Mouse (Mus musculus) CH12.LX (cell line): Measurements from ENCODE around the gene Setd5. TPM values are rescaled to one million over a fixed set of nuclear protein-coding genes. Genes with fewer than 3 reads are reported as not detected.

Experiments
- DNase-seq: peaks from one replicate; pipeline ENCODE4 v3.0.0-alpha.2; 2013; ENCODE audit errors: extremely low read depth
- H3K27ac ChIP-seq: 2 replicates; pipeline ENCODE4 v1.5.1; 2012; ENCODE audit warnings: low read depth, mild to moderate bottlenecking, control low read depth, moderate library complexity; ENCODE audit not compliant: insufficient read depth
- H3K27me3 ChIP-seq: replicated peaks from 2 replicates; pipeline ENCODE3; 2012; ENCODE audit warnings: inconsistent platforms
- H3K36me3 ChIP-seq, 2 experiments: replicated peaks in 1 of 2; 2 replicates each; pipeline versions ENCODE3 to v1.6.1; 2012; ENCODE audit warnings: inconsistent platforms in 1 of 2, low read length in 1 of 2, mild to moderate bottlenecking in 1 of 2, mixed read lengths in 1 of 2, moderate library complexity in 1 of 2; ENCODE audit not compliant: control insufficient read depth in 1 of 2, insufficient read depth in 1 of 2
- H3K4me1 ChIP-seq, 2 experiments: 2 replicates each; pipeline ENCODE4 v1.6.1; 2012; ENCODE audit warnings: inconsistent platforms in 1 of 2, moderate library complexity in 1 of 2; ENCODE audit not compliant: insufficient read depth in 2 of 2, control insufficient read depth in 1 of 2
- H3K4me2 ChIP-seq: 2 replicates; pipeline ENCODE4 v1.6.1; 2012; ENCODE audit warnings: low read depth, mild to moderate bottlenecking, control low read depth; ENCODE audit not compliant: poor library complexity, insufficient read depth, severe bottlenecking
- H3K4me3 ChIP-seq, 3 experiments: fragments of 150-350 bp in 1 of 3; sonication (generic) in 1 of 3; replicated peaks in 1 of 3; 2 replicates each; pipeline versions ENCODE3 to v1.5.1; 2011 to 2012; ENCODE audit warnings: low read depth in 2 of 3, low read length in 2 of 3, mild to moderate bottlenecking in 2 of 3, moderate library complexity in 2 of 3, control low read depth in 1 of 3, improper control_type of control experiment in 1 of 3, inconsistent platforms in 1 of 3, mixed read lengths in 1 of 3; ENCODE audit not compliant: poor library complexity in 1 of 3
- H3K79me2 ChIP-seq: replicated peaks from 2 replicates; pipeline ENCODE4 v1.6.1; 2012; ENCODE audit warnings: mild to moderate bottlenecking, moderate library complexity; ENCODE audit not compliant: control insufficient read depth, poor library complexity, insufficient read depth, severe bottlenecking; ENCODE audit errors: extremely low read depth
- H3K9ac ChIP-seq: 2 replicates; pipeline ENCODE4 v1.6.1; 2012; ENCODE audit warnings: low read depth, mild to moderate bottlenecking, control low read depth, moderate library complexity; ENCODE audit not compliant: insufficient read depth
- H3K9me3 ChIP-seq: replicated peaks from 2 replicates; pipeline ENCODE3; 2012; ENCODE audit warnings: low read length, inconsistent platforms, mixed read lengths
- CHD1 ChIP-seq: IDR thresholded peaks from 2 replicates; pipeline ENCODE4 v1.6.1; 2012; ENCODE audit warnings: low read depth, low read length, improper control_type of control experiment, inconsistent platforms
- CTCF ChIP-seq, 2 experiments: IDR thresholded peaks in 1 of 2; conservative IDR thresholded peaks in 1 of 2; 2 replicates each; pipeline ENCODE4 v1.5.1; 2011 to 2012; ENCODE audit warnings: low read depth in 2 of 2, low read length in 2 of 2, improper control_type of control experiment in 1 of 2, inconsistent platforms in 1 of 2, mild to moderate bottlenecking in 1 of 2, moderate library complexity in 1 of 2
- ETS1 ChIP-seq: conservative IDR thresholded peaks from 2 replicates; pipeline ENCODE4 v1.6.1; 2012; ENCODE audit warnings: low read depth, mild to moderate bottlenecking, inconsistent platforms, low read length, improper control_type of control experiment, moderate library complexity
- GABPA ChIP-seq: IDR thresholded peaks from 2 replicates; pipeline ENCODE4 v1.6.1; 2012; ENCODE audit warnings: low read depth, low read length, improper control_type of control experiment, inconsistent platforms; ENCODE audit not compliant: insufficient replicate concordance
- MAZ ChIP-seq: IDR thresholded peaks from 2 replicates; pipeline ENCODE4 v1.6.1; 2012; ENCODE audit warnings: low read depth, mild to moderate bottlenecking, inconsistent platforms, low read length, improper control_type of control experiment, moderate library complexity
- MYC ChIP-seq: IDR thresholded peaks from 2 replicates; pipeline ENCODE4 v1.6.1; 2011; ENCODE audit warnings: low read depth, mild to moderate bottlenecking, improper control_type of control experiment, low read length
- NRF1 ChIP-seq: IDR thresholded peaks from 2 replicates; pipeline ENCODE4 v1.6.1; 2014; ENCODE audit warnings: low read depth, mild to moderate bottlenecking, inconsistent platforms, low read length, improper control_type of control experiment, moderate library complexity
- PAX5 ChIP-seq: IDR thresholded peaks from 2 replicates; pipeline ENCODE4 v1.6.1; 2012; ENCODE audit warnings: low read length, inconsistent platforms, mixed read lengths
- POLR2A ChIP-seq: IDR thresholded peaks from 2 replicates; pipeline ENCODE4 v1.6.1; 2011; ENCODE audit warnings: low read depth, mild to moderate bottlenecking, improper control_type of control experiment, low read length
- POLR2AphosphoS2 ChIP-seq: IDR thresholded peaks from 2 replicates; pipeline ENCODE4 v1.6.1; 2011; ENCODE audit warnings: low read depth, low read length, improper control_type of control experiment
- SIN3A ChIP-seq: IDR thresholded peaks from 2 replicates; pipeline ENCODE4 v1.6.1; 2012; ENCODE audit warnings: low read length, improper control_type of control experiment, inconsistent platforms
- SMC3 ChIP-seq: IDR thresholded peaks from 2 replicates; pipeline ENCODE4 v1.6.1; 2011; ENCODE audit warnings: low read depth, low read length, improper control_type of control experiment
- TBP ChIP-seq: conservative IDR thresholded peaks from 2 replicates; pipeline ENCODE4 v1.6.1; 2011; ENCODE audit warnings: low read depth, low read length, improper control_type of control experiment
- TCF12 ChIP-seq: IDR thresholded peaks from 2 replicates; pipeline ENCODE4 v1.6.1; 2014; ENCODE audit warnings: low read depth, mild to moderate bottlenecking, inconsistent platforms, low read length, improper control_type of control experiment
- UBTF ChIP-seq: IDR thresholded peaks from 2 replicates; pipeline ENCODE4 v1.6.1; 2012; ENCODE audit warnings: low read depth, mild to moderate bottlenecking, inconsistent platforms, low read length, improper control_type of control experiment, moderate library complexity
- USF1 ChIP-seq: IDR thresholded peaks from 2 replicates; pipeline ENCODE4 v1.6.1; 2014; ENCODE audit warnings: low read depth, mild to moderate bottlenecking, inconsistent platforms, low read length, improper control_type of control experiment
- ZKSCAN1 ChIP-seq: IDR thresholded peaks from 2 replicates; pipeline ENCODE4 v1.6.1; 2012; ENCODE audit warnings: low read depth, inconsistent platforms, low read length, improper control_type of control experiment, borderline replicate concordance
- ZMIZ1 ChIP-seq: IDR thresholded peaks from 2 replicates; pipeline ENCODE4 v1.6.1; 2012; ENCODE audit warnings: low read depth, mild to moderate bottlenecking, inconsistent platforms, low read length, improper control_type of control experiment
- dilution Hi-C: fragments of 300-500 bp; cut with MboI; formaldehyde crosslinking; loops from 2 replicates; pipeline ENCODE4 v1.14.3; 2020; ENCODE audit warnings: low sequenced_read_pairs; ENCODE audit not compliant: extremely low pct_unique_long_range_greater_than_20kb, extremely low pct_ligation_motif_present
- in situ Hi-C: fragments of 300-500 bp; cut with MboI; formaldehyde crosslinking; loops from 3 replicates; pipeline ENCODE4 v1.14.3; 2019; ENCODE audit warnings: low sequenced_read_pairs, low pct_ligation_motif_present, low pct_unique_long_range_greater_than_20kb, mixed read lengths
- polyA plus RNA-seq: library from polyadenylated mRNA; unstranded; fragments of >175 nt; gene quantifications from 2 replicates; pipeline ENCODE4 v1.2.1, GENCODE M21; 2012; ENCODE audit warnings: low read depth; ENCODE audit not compliant: insufficient read length
- total RNA-seq, 2 experiments: library from RNA; depleted of rRNA; stranded (reverse); fragments of 300-350 nt in 1 of 2; fragments of >200 nt in 1 of 2; gene quantifications; 2 replicates each; pipeline ENCODE4 v1.2.3; 2012 to 2014

The Setd5 gene
- total and polyA plus RNA-seq, 3 experiments, result 56.8 to 80.4 (median 67.4) TPM

DNA sequence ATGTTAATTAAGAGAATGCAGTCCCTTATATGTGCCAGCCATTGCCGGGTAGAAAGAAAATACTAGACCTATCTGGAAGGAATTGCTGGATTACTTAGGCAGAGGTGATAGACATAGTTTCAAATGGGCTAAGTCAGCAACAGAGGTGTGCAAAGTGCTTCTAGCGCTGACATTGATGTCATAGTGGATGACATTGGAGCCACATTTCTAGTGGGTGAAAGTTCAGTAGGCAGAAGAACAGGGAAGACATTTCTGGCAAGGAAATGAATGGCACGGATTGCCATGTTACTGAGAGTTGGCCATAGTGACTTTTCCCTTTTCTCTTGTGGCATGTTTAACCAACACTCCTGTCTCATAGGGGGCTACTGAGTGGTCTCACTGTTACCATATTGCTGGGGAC lies 12.0 kb upstream of the Setd5 start:
- no peaks in the 10 kb centered on the region for H3K9me3 ChIP-seq
- dilution Hi-C loops, result no loop called here
- H3K36me3 ChIP-seq, result peaks cover 64 to 99% of the 10 kb centered on the region in 2 experiments
- H3K4me1 ChIP-seq, result 0 out of 4 replicates have a peak, but pooled peaks cover 0 to 2% of the 10 kb centered on the region in 2 experiments
- no peak overlapping the region for H3K4me2 ChIP-seq
- peaks cover 40% of the 10 kb centered on the region for H3K79me2 ChIP-seq
- TF ChIP-seq POLR2A (no peak), UBTF (no peak), TCF12 (no peak), CHD1 (no peak), PAX5 (no peak), ZKSCAN1 (no peak), TBP (no peak), CTCF (conservative IDR thresholded peaks at IDR 0.05 in 1 of 2, IDR thresholded peaks at IDR 0.05 in 1 of 2; ENCODE audit: low read depth in 2 of 2, low read length in 2 of 2) (no peak), MAZ (no peak), POLR2AphosphoS2 (no peak), SMC3 (no peak), SIN3A (no peak), MYC (no peak), ETS1 (no peak)
- TF ChIP-seq, all 38 proteins: peak for 0
- Histone ChIP-seq H3K27me3 (no peaks in the 10 kb centered on the region), H3K27ac (no peak overlapping the region), H3K9ac (no peak overlapping the region), H3K4me3 (no peak overlapping the region)
- no peak for DNase-seq
- in situ Hi-C loops, result no loop called here

DNA sequence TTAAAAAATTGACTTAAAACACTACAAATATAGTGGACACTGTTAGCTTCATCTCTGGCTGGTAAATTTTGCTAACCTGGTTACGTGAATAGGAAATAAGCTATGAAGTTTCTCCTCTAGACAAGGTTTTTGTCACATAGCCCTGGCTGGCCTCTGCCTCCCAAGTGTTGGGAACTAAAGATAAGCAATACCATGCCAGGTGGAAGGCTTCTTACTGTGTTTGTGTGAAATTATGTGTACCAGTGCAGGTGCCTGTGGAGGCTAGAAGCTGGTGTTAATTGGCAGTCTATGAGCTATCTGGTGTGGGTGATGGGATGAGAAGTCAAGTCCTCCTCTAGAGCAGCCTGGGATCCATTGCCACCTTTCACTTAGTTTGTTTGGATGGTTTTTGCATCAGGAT lies 8.0 kb upstream of the Setd5 start:
- in situ Hi-C loops, result no loop called here
- no peak overlapping the region for H3K27ac ChIP-seq
- dilution Hi-C loops, result no loop called here
- DNase-seq, result no peak
- H3K27me3 ChIP-seq, result no peaks in the 10 kb centered on the region
- H3K36me3 ChIP-seq, result peaks cover 40 to 75% of the 10 kb centered on the region in 2 experiments
- TF ChIP-seq UBTF, result no peak
- TF ChIP-seq USF1, result no peak
- TF ChIP-seq ETS1, result no peak
- TF ChIP-seq ZMIZ1, result no peak
- no peak for TF ChIP-seq NRF1
- TF ChIP-seq GABPA, result no peak
- peaks cover 5 to 27% of the 10 kb centered on the region in 2 experiments; a peak in 3 of 4 replicates for H3K4me1 ChIP-seq
- peaks cover 64% of the 10 kb centered on the region for H3K79me2 ChIP-seq
- H3K9ac ChIP-seq, result no peak overlapping the region
- no peaks in the 10 kb centered on the region for H3K9me3 ChIP-seq
- no peak overlapping the region for H3K4me2 ChIP-seq
- H3K4me3 ChIP-seq, result no peak overlapping the region
